Mouse (Mus musculus) liver, embryonic 18 days (tissue): Measurements from ENCODE around the gene Lepr. TPM values are rescaled to one million over a fixed set of nuclear protein-coding genes. Genes with fewer than 3 reads are reported as not detected.

ENCODE experiments used
- polyA plus RNA-seq: library from polyadenylated mRNA; depleted of rRNA; stranded (reverse); fragments of >200 nt; gene quantifications from 2 replicates; pipeline ENCODE4 v1.2.3, GENCODE M21; 2012; rRNA removed

Lepr gene
- polyA plus RNA-seq = 2.5 TPM in 2 replicates

DNA sequence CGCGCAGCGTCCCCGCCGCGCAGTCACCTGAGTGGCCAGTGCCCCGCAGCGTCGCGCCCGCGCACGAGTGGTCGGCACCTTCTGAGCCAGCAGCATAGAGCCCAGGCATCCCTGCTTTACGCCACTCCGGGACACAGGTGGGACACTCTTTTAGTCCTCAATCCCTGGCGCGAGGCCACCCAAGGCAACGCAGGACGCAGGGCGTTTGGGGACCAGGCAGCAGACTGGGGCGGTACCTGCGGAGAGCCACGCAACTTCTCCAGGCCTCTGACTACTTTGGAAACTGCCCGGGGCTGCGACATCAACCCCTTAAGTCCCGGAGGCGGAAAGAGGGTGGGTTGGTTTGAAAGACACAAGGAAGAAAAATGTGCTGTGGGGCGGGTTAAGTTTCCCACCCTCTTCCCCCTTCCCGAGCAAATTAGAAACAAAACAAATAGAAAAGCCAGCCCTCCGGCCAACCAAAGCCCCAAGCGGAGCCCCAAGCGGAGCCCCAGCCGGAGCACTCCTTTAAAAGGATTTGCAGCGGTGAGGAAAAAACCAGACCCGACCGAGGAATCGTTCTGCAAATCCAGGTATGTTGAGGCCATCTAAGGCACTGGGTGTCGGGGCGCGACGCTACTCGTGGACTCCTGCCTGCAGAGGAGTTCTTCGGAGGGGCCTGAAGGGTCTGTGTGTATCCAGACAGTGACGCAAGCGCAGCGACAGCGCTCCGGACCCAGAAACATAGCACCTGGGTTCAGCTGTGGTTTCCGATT, at the start of gene Lepr:
Gene Lepr (plus strand): TSS at position 38 of the 755 bp plus-strand sequence.

DNA sequence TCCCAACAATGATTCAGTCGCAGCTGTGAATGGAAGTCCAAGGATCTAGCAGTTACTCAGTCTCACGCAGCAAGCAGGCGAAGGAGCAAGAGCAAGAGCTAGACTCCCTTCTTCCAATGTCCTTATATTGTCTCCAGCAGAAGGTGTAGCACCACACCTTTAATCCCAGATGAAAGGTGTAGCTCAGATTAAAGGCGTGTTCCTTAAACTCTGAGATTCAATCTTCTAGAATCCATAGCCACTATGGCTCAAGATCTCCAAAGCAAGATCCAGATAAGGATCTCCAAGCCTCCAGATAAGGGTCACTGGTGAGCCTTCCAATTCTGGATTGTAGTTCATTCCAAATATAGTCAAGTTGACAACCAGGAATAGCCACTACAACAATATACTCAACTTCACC, 126.7 kb downstream of the Lepr start, which contains the start of gene B020004J07Rik:
Gene B020004J07Rik (minus strand): TSS at position 101 of the 400 bp plus-strand sequence.

Other genes starting within 250 kb of the Lepr start
- 0.13 and 0.23 TPM in 2 replicates for gene Dnajc6, start 220.8 kb upstream of the Lepr start, polyA plus RNA-seq
- gene Leprot, start 69.7 kb upstream of the Lepr start, polyA plus RNA-seq = 33.7 and 34.5 TPM in 2 replicates
- gene B020004J07Rik, start 126.6 kb downstream of the Lepr start, polyA plus RNA-seq = not detected in 2 replicates
- not detected in 2 replicates for gene C130073F10Rik, start 176.4 kb downstream of the Lepr start, polyA plus RNA-seq
- not detected in 2 replicates for gene Gm12800, start 191.7 kb downstream of the Lepr start, polyA plus RNA-seq
- gene Gm12794, start 223.0 kb downstream of the Lepr start, polyA plus RNA-seq = not detected in 2 replicates